Mouse (Mus musculus) heart, postnatal 0 days (tissue): ENCODE data around the gene Ntm.

Source experiments
- CTCF ChIP-seq: IDR thresholded peaks from 2 replicates; pipeline ENCODE4 v1.5.1; 2016; ENCODE audit warnings: antibody characterized with exemption, control low read depth, low read depth
- EP300 ChIP-seq: IDR thresholded peaks from 2 replicates; pipeline ENCODE4 v1.6.1; 2016; ENCODE audit warnings: antibody characterized with exemption, low read depth

GRCm38 (mm10) chr9:29574548-29574947 lies 388.4 kb downstream of the Ntm start:
- TF ChIP-seq CTCF = no peak
- no peak for TF ChIP-seq EP300
